Mouse (Mus musculus): Measurements from ENCODE around the gene Gm21981. TPM values are rescaled to one million over a fixed set of nuclear protein-coding genes. Genes with fewer than 3 reads are reported as not detected.

The Gm21981 gene
- polyA plus RNA-seq, 1 experiment from 2014 or later = 2.4 TPM

DNA sequence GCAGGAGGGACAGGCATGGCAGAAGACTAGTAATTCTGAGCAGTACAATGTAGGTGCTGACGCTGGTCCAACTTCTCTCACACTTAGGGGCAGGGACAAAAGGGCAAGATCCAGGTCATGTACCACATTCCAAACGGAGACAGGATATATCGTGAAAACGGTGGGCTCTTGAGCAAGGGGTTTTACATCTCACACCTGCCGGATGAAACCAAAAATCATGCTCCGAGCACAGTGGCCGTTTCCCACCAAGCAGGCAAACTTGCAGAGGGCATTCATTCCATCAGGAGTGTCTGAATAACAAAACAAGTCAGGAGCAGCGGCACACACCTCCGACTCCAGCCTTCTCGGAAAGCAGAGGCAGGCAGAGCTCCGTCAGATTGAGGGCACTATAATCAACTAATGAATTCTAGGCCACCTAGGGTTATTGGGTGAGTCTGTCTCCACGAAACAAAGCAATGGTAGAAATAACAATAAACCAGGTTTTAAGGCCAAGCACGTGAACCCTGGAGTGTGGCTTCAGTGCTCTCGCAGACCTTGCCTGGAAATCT, 41.4 kb upstream of the Gm21981 start:
- 69% methylated on average over 14 of the region's 14 CpGs for WGBS
- no peaks in the 10 kb centered on the region for H3K9me3 ChIP-seq (replicated peaks; ENCODE audit: control insufficient read depth, low read length)
- H3K27me3 ChIP-seq (ENCODE audit: control insufficient read depth, insufficient read depth, low read length) = peaks cover 16% of the 10 kb centered on the region
- no peaks in the 10 kb centered on the region for H3K36me3 ChIP-seq (replicated peaks; ENCODE audit: control insufficient read depth, insufficient read depth, low read depth, low read length)
- no peak overlapping the region for H3K4me2 ChIP-seq (ENCODE audit: low read depth, low read length)
- no peak overlapping the region for H3K9ac ChIP-seq (replicated peaks; ENCODE audit: low read length)
- no peak overlapping the region for H3K27ac ChIP-seq (replicated peaks; ENCODE audit: low read depth, low read length)
- no peak for DNase-seq (ENCODE audit: low spot score)
- no peak overlapping the region for H3K4me3 ChIP-seq (ENCODE audit: low read depth, low read length)
- peaks cover 7% of the 10 kb centered on the region for H3K4me1 ChIP-seq (ENCODE audit: control insufficient read depth, insufficient read depth, low read length)
- ATAC-seq (replicated peaks; ENCODE audit: insufficient number of reproducible peaks, low FRiP score, low TSS enrichment, low read depth) = no peak

DNA sequence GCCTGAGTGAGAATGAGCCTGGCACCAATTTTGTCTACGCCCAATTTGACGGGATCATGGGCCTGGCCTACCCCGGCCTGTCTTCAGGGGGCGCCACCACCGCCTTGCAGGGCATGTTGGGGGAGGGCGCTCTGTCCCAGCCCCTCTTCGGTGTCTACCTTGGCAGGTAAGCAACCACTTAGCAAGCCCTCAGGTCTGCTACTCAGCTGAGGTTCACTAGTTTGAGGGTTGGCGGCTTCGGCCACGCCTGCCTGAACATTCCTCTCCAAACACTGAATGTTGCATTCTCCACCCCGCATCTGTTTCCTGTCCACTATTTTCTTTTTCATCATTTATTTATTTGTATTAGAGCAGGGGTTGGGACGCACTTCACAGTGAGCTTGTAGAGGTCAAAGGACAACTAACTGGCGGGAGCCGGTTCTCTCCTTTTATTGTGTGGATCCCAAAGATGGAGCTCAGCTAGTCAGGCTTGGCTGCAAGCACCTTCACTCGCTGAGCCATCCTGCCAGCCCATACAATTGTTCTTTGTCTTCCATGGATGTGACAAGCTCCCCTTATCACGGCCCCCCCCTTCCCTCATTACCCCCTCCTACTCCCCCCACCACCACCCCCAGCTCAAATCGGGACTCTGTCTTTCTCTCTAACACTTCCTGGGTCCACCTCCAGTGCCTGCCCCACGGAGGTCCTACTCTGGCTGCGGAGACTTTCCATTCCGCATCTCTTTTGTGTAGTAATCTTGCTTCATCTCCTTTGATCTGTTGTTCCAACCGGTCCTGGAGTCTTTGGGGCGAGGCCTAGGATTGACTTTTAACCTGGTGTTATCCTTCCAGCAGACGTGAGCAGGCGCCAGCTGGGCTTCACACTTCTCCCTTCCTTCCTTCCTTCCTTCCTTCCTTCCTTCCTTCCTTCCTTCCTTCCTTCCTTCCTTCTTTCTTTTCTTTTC, 36.6 kb upstream of the Gm21981 start:
- no peaks in the 10 kb centered on the region for H3K27me3 ChIP-seq (ENCODE audit: control insufficient read depth, insufficient read depth, low read length)
- no peak overlapping the region for H3K9ac ChIP-seq (replicated peaks; ENCODE audit: low read length)
- no peak overlapping the region for H3K27ac ChIP-seq (replicated peaks; ENCODE audit: low read depth, low read length)
- ATAC-seq (replicated peaks; ENCODE audit: insufficient number of reproducible peaks, low FRiP score, low TSS enrichment, low read depth) (no peak), DNase-seq (ENCODE audit: low spot score) (no peak)
- no peak overlapping the region for H3K4me3 ChIP-seq (ENCODE audit: low read depth, low read length)
- no peak overlapping the region for H3K4me2 ChIP-seq (ENCODE audit: low read depth, low read length)
- 48% methylated on average over 24 of the region's 24 CpGs for WGBS
- no peaks in the 10 kb centered on the region for H3K9me3 ChIP-seq (replicated peaks; ENCODE audit: control insufficient read depth, low read length)
- H3K36me3 ChIP-seq (replicated peaks; ENCODE audit: control insufficient read depth, insufficient read depth, low read depth, low read length) = no peaks in the 10 kb centered on the region
- H3K4me1 ChIP-seq (ENCODE audit: control insufficient read depth, insufficient read depth, low read length) = no peaks in the 10 kb centered on the region

DNA sequence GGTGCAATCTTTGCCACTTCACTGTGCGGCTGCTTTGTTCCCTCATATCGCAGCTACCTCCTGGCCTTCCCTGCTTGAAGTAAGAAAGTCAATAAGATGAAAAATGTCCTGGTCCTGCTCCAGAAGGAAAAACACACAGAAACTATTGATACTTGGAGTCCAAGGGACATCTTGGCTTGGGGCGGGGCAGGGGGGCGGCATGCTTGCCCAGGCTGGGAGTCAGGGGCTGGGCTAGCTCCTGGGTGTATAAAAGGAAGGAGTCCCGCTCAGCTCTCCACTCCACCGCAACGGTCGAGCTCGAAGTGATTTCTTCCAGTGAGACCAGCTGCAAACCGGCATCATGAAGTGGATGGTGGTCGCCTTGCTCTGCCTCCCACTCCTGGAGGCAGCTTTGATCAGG, 32.3 kb upstream of the Gm21981 start, which contains the start of gene Pgc:
Gene Pgc (plus strand): TSS at position 277 of the 400 bp plus-strand sequence.
- Histone ChIP-seq H3K4me2 (ENCODE audit: low read depth, low read length) (no peak within 1 kb of the TSS), H3K27ac (replicated peaks; ENCODE audit: low read depth, low read length) (no peak within 1 kb of the TSS), H3K9me3 (replicated peaks; ENCODE audit: control insufficient read depth, low read length) (no peaks in the 10 kb centered on the region), H3K9ac (replicated peaks; ENCODE audit: low read length) (no peak within 1 kb of the TSS), H3K4me3 (ENCODE audit: low read depth, low read length) (no peak within 1 kb of the TSS), H3K4me1 (ENCODE audit: control insufficient read depth, insufficient read depth, low read length) (no peaks in the 10 kb centered on the region), H3K36me3 (replicated peaks; ENCODE audit: control insufficient read depth, insufficient read depth, low read depth, low read length) (no peaks in the 10 kb centered on the region), H3K27me3 (ENCODE audit: control insufficient read depth, insufficient read depth, low read length) (no peaks in the 10 kb centered on the region)
- no peak for DNase-seq (ENCODE audit: low spot score)
- 75% methylated on average over 11 of the region's 11 CpGs for WGBS
- no peak for ATAC-seq (replicated peaks; ENCODE audit: insufficient number of reproducible peaks, low FRiP score, low TSS enrichment, low read depth)

DNA sequence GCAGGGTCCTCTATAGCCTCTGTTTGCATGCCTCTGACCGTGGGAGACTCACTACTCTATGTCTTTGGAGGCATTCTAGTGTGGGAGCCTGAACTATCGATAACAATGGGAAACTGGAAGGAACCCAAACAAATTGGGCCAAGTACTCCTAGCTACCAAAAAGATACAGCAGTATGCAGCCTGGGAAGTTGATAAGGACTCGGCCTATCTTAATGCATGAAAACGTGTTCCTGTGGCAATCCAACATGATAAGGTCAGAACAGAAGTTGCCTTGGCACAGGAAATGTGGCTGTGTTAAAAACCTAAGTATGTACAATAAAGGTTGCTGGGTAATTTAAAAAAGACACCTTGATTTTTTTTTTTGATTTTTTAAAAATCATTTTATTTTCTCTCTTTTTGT, 26.9 kb upstream of the Gm21981 start:
- WGBS = 91% methylated on average over 4 of the region's 4 CpGs
- ATAC-seq (replicated peaks; ENCODE audit: insufficient number of reproducible peaks, low FRiP score, low TSS enrichment, low read depth) = no peak

DNA sequence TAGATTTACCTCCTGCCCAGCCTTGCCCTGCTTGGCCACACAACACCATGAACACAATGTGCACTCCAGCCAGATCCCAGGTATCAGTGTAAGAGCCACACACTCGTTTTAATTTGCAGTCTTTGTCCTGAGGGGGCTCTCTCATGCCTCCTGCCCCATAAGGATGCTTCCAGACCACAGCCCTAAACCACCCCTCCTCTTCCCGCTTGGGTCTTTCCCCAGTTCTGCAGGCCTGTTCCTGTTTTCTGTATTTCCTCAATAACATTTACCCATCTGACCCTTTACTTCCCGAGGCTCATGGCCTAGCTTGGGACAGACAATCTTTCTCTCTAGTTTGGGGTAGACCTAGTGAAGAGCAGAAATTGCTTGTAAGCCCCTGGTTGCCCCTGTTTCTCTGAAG, 20.8 kb upstream of the Gm21981 start:
- ATAC-seq (replicated peaks; ENCODE audit: insufficient number of reproducible peaks, low FRiP score, low TSS enrichment, low read depth) = no peak
- no peak overlapping the region for H3K27ac ChIP-seq (replicated peaks; ENCODE audit: low read depth, low read length)
- H3K9ac ChIP-seq (replicated peaks; ENCODE audit: low read length) = no peak overlapping the region
- no peak for DNase-seq (ENCODE audit: low spot score)
- H3K36me3 ChIP-seq (replicated peaks; ENCODE audit: control insufficient read depth, insufficient read depth, low read depth, low read length) = no peaks in the 10 kb centered on the region
- WGBS = 61% methylated on average over 3 of the region's 3 CpGs
- H3K4me1 ChIP-seq (ENCODE audit: control insufficient read depth, insufficient read depth, low read length) = no peaks in the 10 kb centered on the region
- no peak overlapping the region for H3K4me3 ChIP-seq (ENCODE audit: low read depth, low read length)
- H3K27me3 ChIP-seq (ENCODE audit: control insufficient read depth, insufficient read depth, low read length) = no peaks in the 10 kb centered on the region
- no peaks in the 10 kb centered on the region for H3K9me3 ChIP-seq (replicated peaks; ENCODE audit: control insufficient read depth, low read length)
- H3K4me2 ChIP-seq (ENCODE audit: low read depth, low read length) = no peak overlapping the region

More for the DNA sequence above, 26.9 kb upstream of the Gm21981 start:
- Histone ChIP-seq H3K9ac (replicated peaks; ENCODE audit: low read length) (no peak overlapping the region), H3K36me3 (replicated peaks; ENCODE audit: control insufficient read depth, insufficient read depth, low read depth, low read length) (no peaks in the 10 kb centered on the region), H3K27me3 (ENCODE audit: control insufficient read depth, insufficient read depth, low read length) (no peaks in the 10 kb centered on the region), H3K4me2 (ENCODE audit: low read depth, low read length) (no peak overlapping the region), H3K4me3 (ENCODE audit: low read depth, low read length) (no peak overlapping the region), H3K4me1 (ENCODE audit: control insufficient read depth, insufficient read depth, low read length) (no peaks in the 10 kb centered on the region), H3K27ac (replicated peaks; ENCODE audit: low read depth, low read length) (no peak overlapping the region), H3K9me3 (replicated peaks; ENCODE audit: control insufficient read depth, low read length) (no peaks in the 10 kb centered on the region)
- no peak for DNase-seq (ENCODE audit: low spot score)

DNA sequence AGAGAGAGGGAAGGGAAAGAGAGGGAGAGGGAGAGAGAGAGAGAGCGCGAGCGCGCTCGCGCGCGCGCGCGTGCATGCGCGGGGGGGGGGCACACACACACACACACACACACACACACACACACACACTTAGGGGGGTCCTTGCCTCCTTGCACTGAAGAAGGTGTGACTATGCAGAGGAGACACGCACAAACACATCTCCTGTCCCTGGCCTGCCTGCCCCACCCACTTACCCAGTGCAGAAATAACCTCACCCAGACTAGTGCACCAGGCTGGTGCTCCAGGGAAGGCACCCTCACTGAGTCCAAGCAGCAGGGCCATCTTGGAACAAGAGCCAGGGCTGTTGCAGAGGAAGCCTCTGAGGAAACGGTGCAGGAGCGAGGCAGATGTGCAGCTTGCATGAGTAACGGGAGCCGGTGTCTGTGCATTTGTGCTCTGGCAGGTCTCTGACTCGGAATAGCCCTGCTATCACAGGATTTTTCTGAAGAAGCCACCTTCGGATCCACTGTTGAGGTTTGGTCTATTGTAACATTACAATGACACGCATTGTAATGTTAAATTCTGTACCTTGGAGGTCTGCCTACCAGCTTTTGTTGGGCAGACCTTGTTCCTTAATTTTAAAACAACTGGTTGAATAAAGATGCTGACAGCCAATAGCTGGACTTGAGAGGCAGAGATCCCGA, 18.8 kb upstream of the Gm21981 start:
- Histone ChIP-seq H3K4me2 (ENCODE audit: low read depth, low read length) (no peak overlapping the region), H3K9me3 (replicated peaks; ENCODE audit: control insufficient read depth, low read length) (no peaks in the 10 kb centered on the region), H3K27ac (replicated peaks; ENCODE audit: low read depth, low read length) (no peak overlapping the region), H3K27me3 (ENCODE audit: control insufficient read depth, insufficient read depth, low read length) (no peaks in the 10 kb centered on the region), H3K9ac (replicated peaks; ENCODE audit: low read length) (no peak overlapping the region), H3K4me3 (ENCODE audit: low read depth, low read length) (no peak overlapping the region), H3K4me1 (ENCODE audit: control insufficient read depth, insufficient read depth, low read length) (no peaks in the 10 kb centered on the region), H3K36me3 (replicated peaks; ENCODE audit: control insufficient read depth, insufficient read depth, low read depth, low read length) (no peaks in the 10 kb centered on the region)
- DNase-seq (ENCODE audit: low spot score) (no peak), ATAC-seq (replicated peaks; ENCODE audit: insufficient number of reproducible peaks, low FRiP score, low TSS enrichment, low read depth) (no peak)
- WGBS = 47% methylated on average over 17 of the region's 22 CpGs

DNA sequence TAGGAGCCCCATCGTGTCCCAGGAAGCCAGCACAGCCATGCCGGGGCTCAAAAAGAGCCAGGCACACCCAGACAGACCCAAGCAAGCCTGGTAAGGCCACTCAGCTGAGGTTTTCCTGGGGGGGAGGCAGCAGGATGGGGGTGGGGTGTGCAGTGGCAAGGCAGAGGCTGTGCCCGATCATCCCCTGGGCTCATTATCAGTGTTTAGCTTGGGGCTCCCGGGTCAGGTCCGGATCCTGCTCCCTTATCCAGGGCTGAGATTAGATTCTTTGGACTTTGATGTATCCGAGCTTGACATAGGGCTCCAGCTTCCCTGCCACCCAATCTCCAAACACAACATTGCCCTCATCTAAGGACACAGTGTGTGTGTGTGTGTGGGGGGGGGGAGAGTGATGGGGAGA, 17.6 kb upstream of the Gm21981 start:
- no peak overlapping the region for H3K4me2 ChIP-seq (ENCODE audit: low read depth, low read length)
- 77% methylated on average over 6 of the region's 6 CpGs for WGBS
- H3K36me3 ChIP-seq (replicated peaks; ENCODE audit: control insufficient read depth, insufficient read depth, low read depth, low read length) = no peaks in the 10 kb centered on the region
- no peaks in the 10 kb centered on the region for H3K4me1 ChIP-seq (ENCODE audit: control insufficient read depth, insufficient read depth, low read length)
- no peaks in the 10 kb centered on the region for H3K27me3 ChIP-seq (ENCODE audit: control insufficient read depth, insufficient read depth, low read length)
- no peaks in the 10 kb centered on the region for H3K9me3 ChIP-seq (replicated peaks; ENCODE audit: control insufficient read depth, low read length)
- no peak overlapping the region for H3K9ac ChIP-seq (replicated peaks; ENCODE audit: low read length)
- no peak overlapping the region for H3K4me3 ChIP-seq (ENCODE audit: low read depth, low read length)
- DNase-seq (ENCODE audit: low spot score) (no peak), ATAC-seq (replicated peaks; ENCODE audit: insufficient number of reproducible peaks, low FRiP score, low TSS enrichment, low read depth) (no peak)
- H3K27ac ChIP-seq (replicated peaks; ENCODE audit: low read depth, low read length) = no peak overlapping the region

DNA sequence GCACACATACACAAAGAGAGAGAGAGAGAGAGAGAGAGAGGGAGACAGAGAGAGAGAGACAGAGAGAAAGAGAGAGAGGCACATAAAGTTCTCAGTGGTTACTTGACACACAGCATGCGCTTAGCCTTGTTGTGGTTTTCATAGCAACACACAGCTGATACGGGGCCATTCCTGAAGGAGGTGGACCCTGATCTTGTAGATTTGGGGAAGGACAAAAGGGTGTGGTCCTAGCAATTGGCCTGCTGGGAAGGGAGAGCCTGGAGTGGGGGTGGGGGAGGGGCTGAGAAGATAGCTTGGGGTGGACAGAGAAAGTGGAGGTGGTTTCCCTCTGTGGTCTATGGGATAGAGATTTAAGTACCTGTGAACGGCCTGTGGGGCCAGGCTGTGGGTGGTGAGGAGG, 15.8 kb upstream of the Gm21981 start:
- H3K36me3 ChIP-seq (replicated peaks; ENCODE audit: control insufficient read depth, insufficient read depth, low read depth, low read length) = no peaks in the 10 kb centered on the region
- no peak overlapping the region for H3K4me2 ChIP-seq (ENCODE audit: low read depth, low read length)
- ATAC-seq (replicated peaks; ENCODE audit: insufficient number of reproducible peaks, low FRiP score, low TSS enrichment, low read depth) = no peak
- 76% methylated on average over 3 of the region's 3 CpGs for WGBS
- H3K9me3 ChIP-seq (replicated peaks; ENCODE audit: control insufficient read depth, low read length) = no peaks in the 10 kb centered on the region
- H3K9ac ChIP-seq (replicated peaks; ENCODE audit: low read length) = no peak overlapping the region
- no peak overlapping the region for H3K27ac ChIP-seq (replicated peaks; ENCODE audit: low read depth, low read length)
- H3K27me3 ChIP-seq (ENCODE audit: control insufficient read depth, insufficient read depth, low read length) = no peaks in the 10 kb centered on the region
- no peak for DNase-seq (ENCODE audit: low spot score)
- no peak overlapping the region for H3K4me3 ChIP-seq (ENCODE audit: low read depth, low read length)
- H3K4me1 ChIP-seq (ENCODE audit: control insufficient read depth, insufficient read depth, low read length) = no peaks in the 10 kb centered on the region

All from embryonic facial prominence, embryonic 11.5 days (tissue).